Mouse (Mus musculus) urinary bladder, postnatal 14 days (tissue): ENCODE measurements at regions not wholly inside any gene's neighbourhood (a gene's known extent, or its start where the extent isn't known, plus 50 kb on each side); places are given as distances from the start of the nearest gene placed in this dataset.
A peak's percentile ranks its signal among the peaks of the same experiment; 100 is the strongest.

ENCODE experiments used
- DNase-seq: peaks from one replicate; pipeline ENCODE4 v3.0.0; 2021; ENCODE audit warnings: low spot score

DNA sequence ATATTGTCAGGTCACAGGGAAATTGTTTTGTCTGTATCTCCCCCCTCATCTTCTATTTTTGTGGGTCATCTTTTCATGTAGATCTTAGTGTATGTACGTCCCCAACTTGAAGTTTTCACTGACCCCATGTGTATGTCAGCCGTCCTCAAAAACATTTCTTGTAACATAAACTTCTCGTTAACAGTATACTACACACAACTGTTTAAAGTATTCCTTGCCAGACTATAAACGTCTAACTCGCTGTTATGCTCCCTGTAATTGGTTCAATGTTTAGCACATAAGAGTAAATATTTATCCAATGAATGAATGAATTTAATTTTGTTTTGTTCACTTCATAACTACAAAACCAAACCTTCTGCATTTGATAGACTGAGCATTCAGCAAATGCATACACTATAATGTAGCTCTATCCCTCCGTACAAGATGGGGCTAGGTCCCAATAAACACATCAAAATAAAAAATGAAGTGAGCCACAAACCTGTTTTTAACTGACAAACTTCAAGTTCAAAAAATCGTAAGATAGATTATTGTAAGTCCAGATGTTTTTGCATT is 67.3 kb downstream of the Mgst1 start:
- DNase-seq, result no peak

DNA sequence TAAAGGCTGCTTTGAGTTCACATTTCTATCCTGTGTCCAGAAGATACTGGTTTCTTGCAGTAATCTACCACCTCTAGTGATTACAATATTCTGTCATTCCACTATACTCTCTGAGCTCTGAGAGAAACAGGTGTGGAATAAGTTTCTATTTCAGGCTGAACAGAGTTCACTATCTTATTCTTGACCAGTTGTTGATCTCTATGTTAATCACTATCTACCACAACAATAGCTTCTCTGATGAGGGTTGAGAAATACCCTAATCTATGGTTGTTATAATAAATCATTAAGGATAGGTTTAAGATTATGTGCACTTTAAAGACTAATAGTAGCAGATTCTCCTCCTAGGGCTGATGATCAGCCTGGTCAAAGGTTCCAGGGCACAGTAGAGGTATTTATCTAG is 75.1 kb downstream of the Mgst1 start:
- no peak for DNase-seq

DNA sequence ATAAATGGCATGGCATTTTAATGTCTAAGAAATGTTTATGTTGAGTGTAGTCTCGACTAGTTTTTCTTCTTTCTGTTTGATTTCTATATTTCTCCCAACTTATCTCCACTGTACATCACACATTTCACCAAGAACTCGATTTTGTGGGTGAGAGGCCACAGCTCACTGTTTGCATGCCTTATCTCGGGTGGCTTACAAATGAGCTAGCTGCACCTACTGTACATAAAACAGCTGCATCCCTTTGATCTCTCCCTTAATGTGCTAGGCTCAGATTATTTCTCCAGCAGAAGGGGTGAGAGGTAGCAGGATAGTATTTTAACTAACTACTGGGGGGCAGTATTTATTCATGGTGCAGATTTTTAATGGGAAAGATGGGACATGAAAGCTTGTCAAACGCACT is 92.3 kb downstream of the Mgst1 start:
- peak; percentile 10 for DNase-seq

DNA sequence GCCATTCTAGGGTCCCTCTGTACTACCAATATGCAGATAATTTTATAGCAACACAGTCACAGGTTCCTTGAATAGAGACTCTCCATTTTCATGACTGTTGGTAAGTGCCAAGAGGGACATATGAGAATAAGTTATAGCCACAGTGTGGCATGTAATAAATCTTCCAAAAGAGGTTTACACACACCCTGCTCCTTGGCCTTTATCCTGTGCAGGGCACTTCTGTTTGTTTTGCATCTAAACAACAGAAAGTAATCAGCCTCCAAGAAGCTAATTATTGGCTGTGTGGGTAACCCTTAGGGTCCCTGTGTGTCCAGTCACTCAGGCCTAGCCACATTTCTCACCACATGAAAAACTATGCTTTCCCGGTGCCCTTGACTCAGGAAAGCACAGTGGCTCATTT is 102.7 kb downstream of the Mgst1 start:
- no peak for DNase-seq

DNA sequence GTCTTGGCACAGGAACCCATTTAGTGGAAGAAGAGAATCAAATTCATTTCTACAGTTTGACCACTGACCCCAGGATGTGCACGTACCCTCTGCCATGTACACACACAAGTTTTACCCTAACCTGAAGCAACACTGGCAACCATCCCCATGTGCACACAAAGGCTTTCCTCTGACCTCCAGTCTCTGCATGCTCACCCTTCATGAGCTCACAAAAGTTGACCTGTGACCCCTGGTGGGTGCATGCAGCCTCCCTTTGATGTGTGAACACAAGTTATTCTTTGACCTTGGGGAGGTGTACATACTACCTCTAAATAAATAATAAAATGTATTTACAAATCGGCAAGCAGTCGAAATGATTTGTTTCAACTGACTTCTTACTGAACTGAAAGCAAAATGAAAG is 126.6 kb downstream of the Mgst1 start:
- DNase-seq, result no peak
